Mouse (Mus musculus) R1 (cell line): ENCODE measurements around the gene Ahdc1.

ENCODE experiments used
- DNase-seq: peaks from one replicate; pipeline ENCODE4 v3.0.0-alpha.2; 2018; ENCODE audit warnings: low read depth, low spot score

Gene Ahdc1

GRCm38 (mm10) chr4:133078947-133079346 lies 67.9 kb downstream of the Ahdc1 start:
- DNase-seq = peak; percentile 71

- DNase-seq = peak; percentile 49
Observed at GRCm38 (mm10) chr4:133079416-133080113, 68.5 kb downstream of the Ahdc1 start.

- no peak for DNase-seq
Observed at GRCm38 (mm10) chr4:133080862-133081261, 69.8 kb downstream of the Ahdc1 start.

GRCm38 (mm10) chr4:133082216-133082773 lies 71.2 kb downstream of the Ahdc1 start:
- no peak for DNase-seq

GRCm38 (mm10) chr4:133083991-133084861 lies 73.2 kb downstream of the Ahdc1 start:
- DNase-seq = peak; percentile 76

GRCm38 (mm10) chr4:133085011-133085782 lies 74.1 kb downstream of the Ahdc1 start:
- peak; percentile 69 for DNase-seq

- DNase-seq = no peak
Observed at GRCm38 (mm10) chr4:133085783-133086342, 74.8 kb downstream of the Ahdc1 start.

- DNase-seq = no peak
Observed at GRCm38 (mm10) chr4:133087177-133087714, 76.2 kb downstream of the Ahdc1 start.

GRCm38 (mm10) chr4:133087835-133088234 lies 76.8 kb downstream of the Ahdc1 start:
- no peak for DNase-seq

GRCm38 (mm10) chr4:133089319-133089718 lies 78.3 kb downstream of the Ahdc1 start:
- DNase-seq = no peak

GRCm38 (mm10) chr4:133089802-133090201 lies 78.7 kb downstream of the Ahdc1 start:
- DNase-seq = no peak

- DNase-seq = no peak
Observed at GRCm38 (mm10) chr4:133090276-133090719, 79.2 kb downstream of the Ahdc1 start.

- no peak for DNase-seq
Observed at GRCm38 (mm10) chr4:133090720-133091458, 79.8 kb downstream of the Ahdc1 start.

- DNase-seq = no peak
Observed at GRCm38 (mm10) chr4:133091459-133091785, 80.4 kb downstream of the Ahdc1 start.

- DNase-seq = no peak
Observed at GRCm38 (mm10) chr4:133092453-133092901, 81.4 kb downstream of the Ahdc1 start.

- no peak for DNase-seq
Observed at GRCm38 (mm10) chr4:133093056-133093455, 82.0 kb downstream of the Ahdc1 start.

- no peak for DNase-seq
Observed at GRCm38 (mm10) chr4:133093481-133094033, 82.5 kb downstream of the Ahdc1 start.

GRCm38 (mm10) chr4:133094255-133094654 lies 83.2 kb downstream of the Ahdc1 start:
- peak; percentile 95 for DNase-seq

- peak; percentile 67 for DNase-seq
Observed at GRCm38 (mm10) chr4:133094936-133095733, 84.1 kb downstream of the Ahdc1 start.
